Mouse (Mus musculus) fat pad, adult 2 months (tissue): ENCODE results near the gene Trmt1.

Source experiments
- DNase-seq: peaks from one replicate; pipeline ENCODE4 v3.0.0-alpha.2; 2011; ENCODE audit warnings: low read depth, low spot score; ENCODE audit errors: extremely low read depth

The Trmt1 gene

GRCm38 (mm10) chr8:84708071-84708541 is 22.0 kb downstream of the Trmt1 start:
- DNase-seq, result no peak

GRCm38 (mm10) chr8:84708774-84709475 is 22.8 kb downstream of the Trmt1 start:
- DNase-seq, result no peak

- no peak for DNase-seq
Measured at GRCm38 (mm10) chr8:84709931-84710330, 23.8 kb downstream of the Trmt1 start.

- DNase-seq, result no peak
Measured at GRCm38 (mm10) chr8:84711312-84711711, 25.2 kb downstream of the Trmt1 start.

- DNase-seq, result no peak
Measured at GRCm38 (mm10) chr8:84711933-84712758, 26.0 kb downstream of the Trmt1 start.

GRCm38 (mm10) chr8:84712759-84713120 is 26.6 kb downstream of the Trmt1 start:
- no peak for DNase-seq

GRCm38 (mm10) chr8:84713381-84713780 is 27.3 kb downstream of the Trmt1 start:
- no peak for DNase-seq

GRCm38 (mm10) chr8:84714161-84714560 is 28.1 kb downstream of the Trmt1 start:
- DNase-seq, result no peak

GRCm38 (mm10) chr8:84715893-84716468 is 29.9 kb downstream of the Trmt1 start:
- no peak for DNase-seq

- DNase-seq, result no peak
Measured at GRCm38 (mm10) chr8:84716790-84717189, 30.7 kb downstream of the Trmt1 start.

- no peak for DNase-seq
Measured at GRCm38 (mm10) chr8:84718476-84718875, 32.4 kb downstream of the Trmt1 start.

- no peak for DNase-seq
Measured at GRCm38 (mm10) chr8:84718959-84719690, 33.0 kb downstream of the Trmt1 start.

GRCm38 (mm10) chr8:84722530-84722849 is 36.4 kb downstream of the Trmt1 start:
- DNase-seq, result no peak

- no peak for DNase-seq
Measured at GRCm38 (mm10) chr8:84722850-84723570, 36.9 kb downstream of the Trmt1 start, which contains the start of gene G430095P16Rik. TSS of gene G430095P16Rik (plus strand) at chr8:84723007.

GRCm38 (mm10) chr8:84723571-84723900 is 37.4 kb downstream of the Trmt1 start:
- DNase-seq, result no peak

- no peak for DNase-seq
Measured at GRCm38 (mm10) chr8:84724683-84725082, 38.6 kb downstream of the Trmt1 start.

GRCm38 (mm10) chr8:84725246-84725940 is 39.3 kb downstream of the Trmt1 start:
- DNase-seq, result no peak

GRCm38 (mm10) chr8:84725941-84726259 is 39.8 kb downstream of the Trmt1 start:
- DNase-seq, result no peak

- no peak for DNase-seq
Measured at GRCm38 (mm10) chr8:84728474-84728873, 42.4 kb downstream of the Trmt1 start.

- no peak for DNase-seq
Measured at GRCm38 (mm10) chr8:84729921-84730362, 43.8 kb downstream of the Trmt1 start.
